Mouse (Mus musculus) CH12.LX (cell line): ENCODE results near the gene Huwe1. TPM values are rescaled to one million over a fixed set of nuclear protein-coding genes. Genes with fewer than 3 reads are reported as not detected.

ENCODE experiments used
- DNase-seq: peaks from one replicate; pipeline ENCODE4 v3.0.0-alpha.2; 2013; ENCODE audit errors: extremely low read depth
- H3K27ac ChIP-seq: 2 replicates; pipeline ENCODE4 v1.5.1; 2012; ENCODE audit warnings: low read depth, mild to moderate bottlenecking, control low read depth, moderate library complexity; ENCODE audit not compliant: insufficient read depth
- H3K27me3 ChIP-seq: replicated peaks from 2 replicates; pipeline ENCODE3; 2012; ENCODE audit warnings: inconsistent platforms
- H3K36me3 ChIP-seq, 2 experiments: replicated peaks in 1 of 2; 2 replicates each; pipeline versions ENCODE3 to v1.6.1; 2012; ENCODE audit warnings: inconsistent platforms in 1 of 2, low read length in 1 of 2, mild to moderate bottlenecking in 1 of 2, mixed read lengths in 1 of 2, moderate library complexity in 1 of 2; ENCODE audit not compliant: control insufficient read depth in 1 of 2, insufficient read depth in 1 of 2
- H3K4me1 ChIP-seq, 2 experiments: 2 replicates each; pipeline ENCODE4 v1.6.1; 2012; ENCODE audit warnings: inconsistent platforms in 1 of 2, moderate library complexity in 1 of 2; ENCODE audit not compliant: insufficient read depth in 2 of 2, control insufficient read depth in 1 of 2
- H3K4me2 ChIP-seq: 2 replicates; pipeline ENCODE4 v1.6.1; 2012; ENCODE audit warnings: low read depth, mild to moderate bottlenecking, control low read depth; ENCODE audit not compliant: poor library complexity, insufficient read depth, severe bottlenecking
- H3K4me3 ChIP-seq, 3 experiments: fragments of 150-350 bp in 1 of 3; sonication (generic) in 1 of 3; replicated peaks in 1 of 3; 2 replicates each; pipeline versions ENCODE3 to v1.5.1; 2011 to 2012; ENCODE audit warnings: low read depth in 2 of 3, low read length in 2 of 3, mild to moderate bottlenecking in 2 of 3, moderate library complexity in 2 of 3, control low read depth in 1 of 3, improper control_type of control experiment in 1 of 3, inconsistent platforms in 1 of 3, mixed read lengths in 1 of 3; ENCODE audit not compliant: poor library complexity in 1 of 3
- H3K79me2 ChIP-seq: replicated peaks from 2 replicates; pipeline ENCODE4 v1.6.1; 2012; ENCODE audit warnings: mild to moderate bottlenecking, moderate library complexity; ENCODE audit not compliant: control insufficient read depth, poor library complexity, insufficient read depth, severe bottlenecking; ENCODE audit errors: extremely low read depth
- H3K9ac ChIP-seq: 2 replicates; pipeline ENCODE4 v1.6.1; 2012; ENCODE audit warnings: low read depth, mild to moderate bottlenecking, control low read depth, moderate library complexity; ENCODE audit not compliant: insufficient read depth
- H3K9me3 ChIP-seq: replicated peaks from 2 replicates; pipeline ENCODE3; 2012; ENCODE audit warnings: low read length, inconsistent platforms, mixed read lengths
- CHD1 ChIP-seq: IDR thresholded peaks from 2 replicates; pipeline ENCODE4 v1.6.1; 2012; ENCODE audit warnings: low read depth, low read length, improper control_type of control experiment, inconsistent platforms
- CHD2 ChIP-seq: IDR thresholded peaks from 2 replicates; pipeline ENCODE4 v1.6.1; 2011; ENCODE audit warnings: low read length, improper control_type of control experiment
- CTCF ChIP-seq, 2 experiments: IDR thresholded peaks in 1 of 2; conservative IDR thresholded peaks in 1 of 2; 2 replicates each; pipeline ENCODE4 v1.5.1; 2011 to 2012; ENCODE audit warnings: low read depth in 2 of 2, low read length in 2 of 2, improper control_type of control experiment in 1 of 2, inconsistent platforms in 1 of 2, mild to moderate bottlenecking in 1 of 2, moderate library complexity in 1 of 2
- E2F4 ChIP-seq: IDR thresholded peaks from 2 replicates; pipeline ENCODE4 v1.6.1; 2011; ENCODE audit warnings: low read depth, low read length, improper control_type of control experiment; ENCODE audit not compliant: insufficient replicate concordance
- ELF1 ChIP-seq: IDR thresholded peaks from 2 replicates; pipeline ENCODE4 v1.6.1; 2014; ENCODE audit warnings: low read depth, mild to moderate bottlenecking, inconsistent platforms, low read length, improper control_type of control experiment
- ETS1 ChIP-seq: conservative IDR thresholded peaks from 2 replicates; pipeline ENCODE4 v1.6.1; 2012; ENCODE audit warnings: low read depth, mild to moderate bottlenecking, inconsistent platforms, low read length, improper control_type of control experiment, moderate library complexity
- HCFC1 ChIP-seq: IDR thresholded peaks from 2 replicates; pipeline ENCODE4 v1.6.1; 2012; ENCODE audit warnings: low read depth, mild to moderate bottlenecking, inconsistent platforms, low read length, improper control_type of control experiment
- IRF4 ChIP-seq: IDR thresholded peaks from 2 replicates; pipeline ENCODE4 v1.6.1; 2014; ENCODE audit warnings: low read depth, mild to moderate bottlenecking, inconsistent platforms, low read length, improper control_type of control experiment
- JUN ChIP-seq: IDR thresholded peaks from 2 replicates; pipeline ENCODE4 v1.6.1; 2011; ENCODE audit warnings: low read depth, mild to moderate bottlenecking, low read length, improper control_type of control experiment, moderate library complexity; ENCODE audit not compliant: insufficient read depth
- JUND ChIP-seq: conservative IDR thresholded peaks from 2 replicates; pipeline ENCODE4 v1.6.1; 2011; ENCODE audit warnings: low read depth, low read length, improper control_type of control experiment
- KAT2A ChIP-seq: IDR thresholded peaks from 2 replicates; pipeline ENCODE4 v1.6.1; 2012; ENCODE audit warnings: low read length, improper control_type of control experiment, inconsistent platforms; ENCODE audit not compliant: insufficient replicate concordance
- MAFK ChIP-seq: IDR thresholded peaks from 2 replicates; pipeline ENCODE4 v1.6.1; 2011; ENCODE audit warnings: low read length, improper control_type of control experiment; ENCODE audit not compliant: insufficient replicate concordance
- MAX ChIP-seq: IDR thresholded peaks from 2 replicates; pipeline ENCODE4 v1.6.1; 2011; ENCODE audit warnings: low read length, improper control_type of control experiment
- MEF2A ChIP-seq: IDR thresholded peaks from 2 replicates; pipeline ENCODE4 v1.6.1; 2014; ENCODE audit warnings: low read depth, mild to moderate bottlenecking, inconsistent platforms, low read length, improper control_type of control experiment, borderline replicate concordance
- MXI1 ChIP-seq: IDR thresholded peaks from 2 replicates; pipeline ENCODE4 v1.6.1; 2011; ENCODE audit warnings: mild to moderate bottlenecking, low read depth, low read length, improper control_type of control experiment
- MYC ChIP-seq: IDR thresholded peaks from 2 replicates; pipeline ENCODE4 v1.6.1; 2011; ENCODE audit warnings: low read depth, mild to moderate bottlenecking, improper control_type of control experiment, low read length
- NELFE ChIP-seq: IDR thresholded peaks from 2 replicates; pipeline ENCODE4 v1.6.1; 2011; ENCODE audit warnings: low read depth, low read length, improper control_type of control experiment
- NRF1 ChIP-seq: IDR thresholded peaks from 2 replicates; pipeline ENCODE4 v1.6.1; 2014; ENCODE audit warnings: low read depth, mild to moderate bottlenecking, inconsistent platforms, low read length, improper control_type of control experiment, moderate library complexity
- PAX5 ChIP-seq: IDR thresholded peaks from 2 replicates; pipeline ENCODE4 v1.6.1; 2012; ENCODE audit warnings: low read length, inconsistent platforms, mixed read lengths
- POLR2A ChIP-seq: IDR thresholded peaks from 2 replicates; pipeline ENCODE4 v1.6.1; 2011; ENCODE audit warnings: low read depth, mild to moderate bottlenecking, improper control_type of control experiment, low read length
- POLR2AphosphoS2 ChIP-seq: IDR thresholded peaks from 2 replicates; pipeline ENCODE4 v1.6.1; 2011; ENCODE audit warnings: low read depth, low read length, improper control_type of control experiment
- RAD21 ChIP-seq: IDR thresholded peaks from 2 replicates; pipeline ENCODE4 v1.6.1; 2011; ENCODE audit warnings: low read depth, mild to moderate bottlenecking, low read length, improper control_type of control experiment, moderate library complexity
- RCOR1 ChIP-seq: conservative IDR thresholded peaks from 2 replicates; pipeline ENCODE4 v1.6.1; 2012; ENCODE audit warnings: low read depth, mild to moderate bottlenecking, inconsistent platforms, low read length, improper control_type of control experiment
- SIN3A ChIP-seq: IDR thresholded peaks from 2 replicates; pipeline ENCODE4 v1.6.1; 2012; ENCODE audit warnings: low read length, improper control_type of control experiment, inconsistent platforms
- SMC3 ChIP-seq: IDR thresholded peaks from 2 replicates; pipeline ENCODE4 v1.6.1; 2011; ENCODE audit warnings: low read depth, low read length, improper control_type of control experiment
- TBP ChIP-seq: conservative IDR thresholded peaks from 2 replicates; pipeline ENCODE4 v1.6.1; 2011; ENCODE audit warnings: low read depth, low read length, improper control_type of control experiment
- TCF12 ChIP-seq: IDR thresholded peaks from 2 replicates; pipeline ENCODE4 v1.6.1; 2014; ENCODE audit warnings: low read depth, mild to moderate bottlenecking, inconsistent platforms, low read length, improper control_type of control experiment
- UBTF ChIP-seq: IDR thresholded peaks from 2 replicates; pipeline ENCODE4 v1.6.1; 2012; ENCODE audit warnings: low read depth, mild to moderate bottlenecking, inconsistent platforms, low read length, improper control_type of control experiment, moderate library complexity
- USF1 ChIP-seq: IDR thresholded peaks from 2 replicates; pipeline ENCODE4 v1.6.1; 2014; ENCODE audit warnings: low read depth, mild to moderate bottlenecking, inconsistent platforms, low read length, improper control_type of control experiment
- USF2 ChIP-seq: conservative IDR thresholded peaks from 2 replicates; pipeline ENCODE4 v1.6.1; 2011; ENCODE audit warnings: low read depth, low read length, improper control_type of control experiment
- ZC3H11A ChIP-seq: IDR thresholded peaks from 2 replicates; pipeline ENCODE4 v1.6.1; 2012; ENCODE audit warnings: low read depth, mild to moderate bottlenecking, inconsistent platforms, low read length, improper control_type of control experiment
- ZKSCAN1 ChIP-seq: IDR thresholded peaks from 2 replicates; pipeline ENCODE4 v1.6.1; 2012; ENCODE audit warnings: low read depth, inconsistent platforms, low read length, improper control_type of control experiment, borderline replicate concordance
- ZMIZ1 ChIP-seq: IDR thresholded peaks from 2 replicates; pipeline ENCODE4 v1.6.1; 2012; ENCODE audit warnings: low read depth, mild to moderate bottlenecking, inconsistent platforms, low read length, improper control_type of control experiment
- ZNF384 ChIP-seq: IDR thresholded peaks from 2 replicates; pipeline ENCODE4 v1.6.1; 2012; ENCODE audit warnings: low read depth, low read length, improper control_type of control experiment, inconsistent platforms
- dilution Hi-C: fragments of 300-500 bp; cut with MboI; formaldehyde crosslinking; loops from 2 replicates; pipeline ENCODE4 v1.14.3; 2020; ENCODE audit warnings: low sequenced_read_pairs; ENCODE audit not compliant: extremely low pct_unique_long_range_greater_than_20kb, extremely low pct_ligation_motif_present
- in situ Hi-C: fragments of 300-500 bp; cut with MboI; formaldehyde crosslinking; loops from 3 replicates; pipeline ENCODE4 v1.14.3; 2019; ENCODE audit warnings: low sequenced_read_pairs, low pct_ligation_motif_present, low pct_unique_long_range_greater_than_20kb, mixed read lengths
- polyA plus RNA-seq: library from polyadenylated mRNA; unstranded; fragments of >175 nt; gene quantifications from 2 replicates; pipeline ENCODE4 v1.2.1, GENCODE M21; 2012; ENCODE audit warnings: low read depth; ENCODE audit not compliant: insufficient read length
- total RNA-seq, 2 experiments: library from RNA; depleted of rRNA; stranded (reverse); fragments of 300-350 nt in 1 of 2; fragments of >200 nt in 1 of 2; gene quantifications; 2 replicates each; pipeline ENCODE4 v1.2.3; 2012 to 2014

The Huwe1 gene
- total and polyA plus RNA-seq, 3 experiments, result 35.6 to 161 (median 113) TPM

DNA sequence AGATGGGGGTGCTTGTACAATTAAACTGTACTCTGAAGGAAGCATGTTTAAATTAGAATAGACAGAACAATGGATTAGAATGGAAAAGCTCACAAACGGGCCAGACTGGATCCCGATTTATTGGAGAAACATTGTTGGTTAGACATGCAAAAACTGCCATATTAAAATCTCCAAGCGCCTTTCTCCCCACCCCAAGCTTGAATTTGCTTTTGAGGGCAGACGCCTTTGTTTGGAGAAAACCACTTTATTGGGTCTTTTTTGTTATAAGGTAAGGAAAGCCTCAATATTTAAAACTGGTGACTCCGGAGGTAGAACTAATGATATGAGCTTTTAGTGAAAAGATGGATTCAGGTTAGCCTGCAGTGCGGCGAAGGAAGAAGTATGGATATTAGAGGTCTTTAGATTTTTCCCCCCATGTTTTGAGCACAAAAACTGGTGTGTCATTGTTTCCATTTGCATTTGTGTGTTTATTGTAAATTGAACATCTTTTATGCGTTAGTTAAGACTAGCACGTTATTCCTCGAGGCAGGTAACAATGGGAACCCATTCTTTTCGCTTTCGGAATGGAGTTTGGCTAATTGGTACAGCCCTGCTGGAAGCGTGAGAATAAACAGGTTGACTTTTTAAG is 1.8 kb downstream of the Huwe1 start (continued):
- TF ChIP-seq CHD1 (peak; percentile 92; the same call in 1 of the 2 replicates), ZKSCAN1 (no peak), ETS1 (no peak), NELFE (peak; percentile 61; the same call in 1 of the 2 replicates), ZNF384 (no peak), CHD2 (no peak)

DNA sequence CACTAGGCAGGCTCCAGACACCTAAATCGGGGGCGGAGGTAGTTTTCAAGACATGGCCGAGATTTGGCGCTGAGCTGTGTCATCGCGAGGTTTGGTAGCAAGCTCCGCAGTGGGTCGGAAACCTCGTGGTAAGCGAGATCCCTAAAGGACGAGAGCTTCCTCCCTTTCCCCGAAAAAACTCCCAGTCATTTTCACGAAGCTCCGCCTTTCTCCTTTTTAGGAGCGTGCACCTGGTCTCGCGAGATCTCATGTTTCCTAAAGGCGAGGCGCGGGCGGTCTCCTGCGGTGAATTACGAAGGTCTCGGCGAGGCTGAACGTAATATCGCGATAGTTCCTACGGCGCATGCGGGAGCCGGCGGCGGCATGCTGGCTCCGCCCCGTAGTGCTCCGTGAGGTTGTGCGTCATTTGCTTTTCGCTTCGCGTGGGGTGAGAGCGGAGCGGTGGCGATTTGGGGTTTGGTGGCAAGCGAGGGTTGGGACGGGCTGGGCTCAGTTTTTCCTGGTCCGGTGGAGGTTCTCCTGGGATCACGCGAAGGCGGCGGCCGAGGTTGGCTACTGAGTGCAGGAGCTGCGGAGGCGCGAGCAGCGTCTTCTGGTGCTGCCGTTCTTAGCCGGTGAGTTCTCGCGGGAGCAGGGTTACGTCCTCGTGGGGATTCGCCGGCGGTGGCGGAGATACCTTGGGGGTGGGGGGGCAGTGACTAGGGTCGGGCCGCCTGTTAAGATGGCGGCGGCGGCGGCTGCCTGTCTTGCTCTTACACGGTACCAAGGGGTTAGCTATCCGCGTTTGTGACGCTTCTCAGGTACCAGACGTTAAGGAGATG is 2.6 kb downstream of the Huwe1 start:
- Histone ChIP-seq H3K4me3 (peak overlapping the region; percentile 64 to 93 (median 92)), H3K27me3 (no peaks in the 10 kb centered on the region), H3K27ac (peak overlapping the region; percentile 94), H3K4me1 (no peaks in the 10 kb centered on the region), H3K9ac (peak overlapping the region; percentile 86), H3K9me3 (no peaks in the 10 kb centered on the region), H3K79me2 (peaks cover 22% of the 10 kb centered on the region), H3K4me2 (peak overlapping the region; percentile 50; the same call in 1 of the 2 replicates), H3K36me3 (peaks cover 3 to 5% of the 10 kb centered on the region in 2 experiments)
- peak; percentile 97 for DNase-seq
- dilution Hi-C loops (no loop called here), in situ Hi-C loops (no loop called here)
- TF ChIP-seq NRF1 (peak; percentile 83), TCF12 (peak; percentile 50), USF2 (no peak), MYC (0 out of 2 replicates have a peak, but pooled peaks have one; percentile 70), ZKSCAN1 (no peak), JUND (no peak), UBTF (no peak), MAX (peak; percentile 34; the same call in 1 of the 2 replicates), ELF1 (peak; percentile 25; the same call in 1 of the 2 replicates), USF1 (no peak), POLR2A (peak; percentile 88), CTCF (conservative IDR thresholded peaks at IDR 0.05 in 1 of 2, IDR thresholded peaks at IDR 0.05 in 1 of 2; ENCODE audit: low read depth in 2 of 2, low read length in 2 of 2) (no peak), ZMIZ1 (peak; percentile 94), ETS1 (no peak), TBP (no peak; the same call in none of the 2 replicates), MEF2A (no peak), SIN3A (no peak), IRF4 (no peak), CHD2 (peak; percentile 98), CHD1 (no peak), RCOR1 (no peak), ZC3H11A (no peak), MAFK (no peak), JUN (no peak), MXI1 (peak; percentile 67), RAD21 (no peak), KAT2A (no peak), POLR2AphosphoS2 (peak; percentile 94), ZNF384 (no peak), NELFE (peak; percentile 86), SMC3 (no peak), PAX5 (no peak), HCFC1 (peak; percentile 49; the same call in 1 of the 2 replicates), E2F4 (no peak)
